Mouse (Mus musculus): ENCODE data around the gene Tmigd3. TPM values are rescaled to one million over a fixed set of nuclear protein-coding genes. Genes with fewer than 3 reads are reported as not detected.

Gene Tmigd3
- polyA plus RNA-seq, 1 experiment from 2014 or later, result 0.52 TPM

GRCm38 (mm10) chr3:105854786-105855185 is 15.9 kb upstream of the Tmigd3 start:
- no peak for ATAC-seq
- H3K27me3 ChIP-seq (replicated peaks), result no peaks in the 10 kb centered on the region

DNA sequence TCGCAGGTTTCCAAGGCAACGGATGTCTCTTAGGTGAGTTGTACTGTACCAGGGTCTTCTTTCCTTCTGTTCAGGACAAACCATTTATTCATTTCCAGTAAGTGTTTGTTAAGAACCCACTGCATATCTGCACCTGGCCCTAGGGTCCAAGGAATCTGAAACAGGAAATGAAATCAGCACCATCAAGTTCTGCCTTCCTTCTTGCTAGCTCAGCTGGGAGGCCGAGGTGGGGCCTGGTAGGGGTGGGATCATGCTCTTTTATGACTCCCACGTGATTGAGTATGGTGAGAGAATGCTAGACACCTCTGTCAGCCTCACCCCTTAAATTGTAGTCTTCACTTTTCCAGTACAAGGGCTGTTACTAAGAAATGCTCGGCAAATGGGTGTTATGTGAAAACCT is 13.2 kb upstream of the Tmigd3 start:
- Histone ChIP-seq H3K36me3 (no peaks in the 10 kb centered on the region), H3K4me2 (replicated peaks) (no peak overlapping the region), H3K9ac (no peak overlapping the region), H3K27me3 (replicated peaks) (no peaks in the 10 kb centered on the region), H3K27ac (no peak overlapping the region), H3K9me3 (no peaks in the 10 kb centered on the region), H3K4me3 (replicated peaks) (no peak overlapping the region), H3K4me1 (replicated peaks) (no peaks in the 10 kb centered on the region)
- WGBS, result 59% methylated on average over 5 of the region's 5 CpGs
- peak; percentile 68 for ATAC-seq

More at GRCm38 (mm10) chr3:105854786-105855185, 15.9 kb upstream of the Tmigd3 start:
- no peaks in the 10 kb centered on the region for H3K9me3 ChIP-seq
- no peak overlapping the region for H3K27ac ChIP-seq
- 77% methylated on average over 4 of the region's 4 CpGs for WGBS
- H3K9ac ChIP-seq, result no peak overlapping the region
- no peaks in the 10 kb centered on the region for H3K4me1 ChIP-seq (replicated peaks)
- no peaks in the 10 kb centered on the region for H3K36me3 ChIP-seq
- no peak overlapping the region for H3K4me2 ChIP-seq (replicated peaks)
- H3K4me3 ChIP-seq (replicated peaks), result no peak overlapping the region

GRCm38 (mm10) chr3:105861747-105862366 is 8.8 kb upstream of the Tmigd3 start:
- Histone ChIP-seq H3K27ac (no peak overlapping the region), H3K9me3 (no peaks in the 10 kb centered on the region), H3K4me3 (replicated peaks) (no peak overlapping the region), H3K4me2 (replicated peaks) (no peak overlapping the region), H3K4me1 (replicated peaks) (no peaks in the 10 kb centered on the region), H3K36me3 (no peaks in the 10 kb centered on the region), H3K9ac (no peak overlapping the region), H3K27me3 (replicated peaks) (no peaks in the 10 kb centered on the region)
- WGBS, result 37% methylated on average over 7 of the region's 7 CpGs
- no peak for ATAC-seq

DNA sequence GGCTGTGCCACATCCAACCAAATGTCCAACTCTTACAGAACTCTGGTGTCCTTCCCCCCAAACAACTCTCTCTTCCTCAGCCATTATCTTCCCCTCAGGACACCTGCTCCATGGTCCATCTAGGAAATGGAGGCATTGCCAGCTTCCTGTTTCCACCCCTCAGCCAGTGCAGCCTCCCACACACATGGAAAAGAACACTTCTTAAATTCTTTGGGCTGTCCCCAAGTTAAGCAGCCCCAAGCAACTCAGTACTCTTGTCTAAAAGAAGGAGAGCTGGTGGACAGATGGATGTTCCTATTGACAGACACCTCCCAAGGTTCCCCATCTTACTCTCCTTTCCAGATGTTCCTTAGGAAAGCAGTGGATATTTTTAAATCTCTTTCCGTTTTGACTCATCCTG is 6.6 kb upstream of the Tmigd3 start:
- Histone ChIP-seq H3K4me2 (replicated peaks) (no peak overlapping the region), H3K9me3 (no peaks in the 10 kb centered on the region), H3K4me3 (replicated peaks) (no peak overlapping the region), H3K27me3 (replicated peaks) (no peaks in the 10 kb centered on the region), H3K27ac (no peak overlapping the region), H3K4me1 (replicated peaks) (peaks cover 4% of the 10 kb centered on the region; the same call in 1 of the 2 replicates), H3K9ac (no peak overlapping the region), H3K36me3 (no peaks in the 10 kb centered on the region)
- 59% methylated on average over 1 of the region's 1 CpGs for WGBS
- no peak for ATAC-seq

DNA sequence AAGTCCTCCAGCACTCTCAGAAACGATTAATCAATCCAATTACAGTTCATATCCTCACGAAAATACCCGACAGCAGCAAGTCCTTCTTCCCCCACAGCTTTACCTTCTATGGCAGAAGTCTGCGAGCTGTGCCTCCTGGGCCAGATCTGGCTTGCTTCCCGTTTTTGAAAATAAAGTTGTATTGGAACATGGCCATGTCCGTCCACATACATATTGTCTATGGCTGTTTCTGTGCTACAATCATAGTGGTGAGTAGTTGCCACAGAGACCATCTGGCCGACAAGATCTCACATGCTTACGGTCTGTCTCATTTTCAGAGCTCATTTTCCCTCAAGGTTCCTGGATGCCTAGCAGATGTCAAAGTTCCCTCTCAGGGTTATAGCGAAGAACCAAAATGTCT is 5.6 kb upstream of the Tmigd3 start:
- H3K9ac ChIP-seq, result no peak overlapping the region
- peaks cover 4% of the 10 kb centered on the region; the same call in 1 of the 2 replicates for H3K4me1 ChIP-seq (replicated peaks)
- no peak overlapping the region for H3K27ac ChIP-seq
- no peak overlapping the region for H3K4me2 ChIP-seq (replicated peaks)
- no peaks in the 10 kb centered on the region for H3K27me3 ChIP-seq (replicated peaks)
- 68% methylated on average over 9 of the region's 9 CpGs for WGBS
- 0 out of 2 replicates have a peak, but pooled peaks have one; percentile 27 for ATAC-seq
- H3K4me3 ChIP-seq (replicated peaks), result no peak overlapping the region
- H3K9me3 ChIP-seq, result no peaks in the 10 kb centered on the region
- H3K36me3 ChIP-seq, result no peaks in the 10 kb centered on the region

- H3K36me3 ChIP-seq, result no peaks in the 10 kb centered on the region
- ATAC-seq, result peak; percentile 41
- H3K27me3 ChIP-seq (replicated peaks), result no peaks in the 10 kb centered on the region
- no peak overlapping the region for H3K4me3 ChIP-seq (replicated peaks)
- WGBS, result 32% methylated on average over 2 of the region's 2 CpGs
- peaks cover 9% of the 10 kb centered on the region; the same call in 1 of the 2 replicates for H3K4me1 ChIP-seq (replicated peaks)
- no peak overlapping the region for H3K27ac ChIP-seq
- no peak overlapping the region for H3K9ac ChIP-seq
- no peaks in the 10 kb centered on the region for H3K9me3 ChIP-seq
- H3K4me2 ChIP-seq (replicated peaks), result no peak overlapping the region
These were observed 2.6 kb upstream of the Tmigd3 start for GRCm38 (mm10) chr3:105868135-105868534.

DNA sequence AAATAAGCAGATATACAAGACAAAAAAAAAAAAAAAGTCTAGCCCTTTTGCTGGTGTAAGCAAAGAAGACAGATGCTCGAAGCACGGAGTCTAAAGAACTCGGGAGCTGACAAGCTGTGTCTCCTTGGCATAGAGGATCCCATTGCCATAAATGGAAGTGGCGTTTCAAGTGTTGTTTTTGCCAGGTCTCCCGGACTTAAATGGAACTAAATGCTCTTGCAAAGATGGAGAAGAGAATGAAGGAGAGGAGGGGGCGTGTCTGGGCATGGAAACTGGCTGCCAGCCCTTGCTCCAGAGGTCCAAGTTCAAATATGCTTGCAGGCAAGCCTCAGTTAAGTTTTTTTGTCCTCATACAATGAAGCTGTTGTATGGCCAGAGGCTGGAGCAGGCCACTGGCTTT is 1.3 kb downstream of the Tmigd3 start:
- peak; percentile 36 for ATAC-seq
- peaks cover 9% of the 10 kb centered on the region; the same call in 1 of the 2 replicates for H3K4me1 ChIP-seq (replicated peaks)
- H3K27me3 ChIP-seq (replicated peaks), result no peaks in the 10 kb centered on the region
- H3K4me3 ChIP-seq (replicated peaks), result no peak overlapping the region
- H3K9ac ChIP-seq, result no peak overlapping the region
- no peaks in the 10 kb centered on the region for H3K9me3 ChIP-seq
- no peak overlapping the region for H3K4me2 ChIP-seq (replicated peaks)
- no peaks in the 10 kb centered on the region for H3K36me3 ChIP-seq
- 44% methylated on average over 6 of the region's 6 CpGs for WGBS
- H3K27ac ChIP-seq, result peak overlapping the region; percentile 30

DNA sequence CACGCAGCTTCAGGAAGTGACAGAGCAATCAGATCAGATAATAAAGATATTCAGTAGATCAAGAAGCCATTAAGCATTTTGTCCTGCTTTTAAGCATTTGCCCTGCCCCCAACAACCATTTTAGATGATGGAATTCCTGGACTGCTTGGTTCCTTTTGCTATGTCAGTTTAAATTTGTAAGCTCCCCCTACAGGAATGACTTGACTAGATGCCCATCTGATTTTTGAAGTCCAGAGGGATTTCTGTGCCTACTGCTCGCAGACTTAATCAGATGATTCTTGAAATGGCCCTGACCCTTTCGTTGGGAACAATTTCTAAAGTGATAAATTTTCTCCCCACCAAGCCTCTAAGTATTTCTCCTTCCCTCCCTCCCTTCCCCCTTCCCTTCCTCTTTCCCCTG is 1.9 kb downstream of the Tmigd3 start:
- H3K4me1 ChIP-seq (replicated peaks), result peaks cover 9% of the 10 kb centered on the region; the same call in 1 of the 2 replicates
- peak overlapping the region; percentile 30 for H3K27ac ChIP-seq
- H3K9me3 ChIP-seq, result no peaks in the 10 kb centered on the region
- no peak for ATAC-seq
- H3K27me3 ChIP-seq (replicated peaks), result no peaks in the 10 kb centered on the region
- H3K36me3 ChIP-seq, result no peaks in the 10 kb centered on the region
- H3K9ac ChIP-seq, result no peak overlapping the region
- H3K4me2 ChIP-seq (replicated peaks), result no peak overlapping the region
- no peak overlapping the region for H3K4me3 ChIP-seq (replicated peaks)
- WGBS, result 28% methylated on average over 3 of the region's 3 CpGs

DNA sequence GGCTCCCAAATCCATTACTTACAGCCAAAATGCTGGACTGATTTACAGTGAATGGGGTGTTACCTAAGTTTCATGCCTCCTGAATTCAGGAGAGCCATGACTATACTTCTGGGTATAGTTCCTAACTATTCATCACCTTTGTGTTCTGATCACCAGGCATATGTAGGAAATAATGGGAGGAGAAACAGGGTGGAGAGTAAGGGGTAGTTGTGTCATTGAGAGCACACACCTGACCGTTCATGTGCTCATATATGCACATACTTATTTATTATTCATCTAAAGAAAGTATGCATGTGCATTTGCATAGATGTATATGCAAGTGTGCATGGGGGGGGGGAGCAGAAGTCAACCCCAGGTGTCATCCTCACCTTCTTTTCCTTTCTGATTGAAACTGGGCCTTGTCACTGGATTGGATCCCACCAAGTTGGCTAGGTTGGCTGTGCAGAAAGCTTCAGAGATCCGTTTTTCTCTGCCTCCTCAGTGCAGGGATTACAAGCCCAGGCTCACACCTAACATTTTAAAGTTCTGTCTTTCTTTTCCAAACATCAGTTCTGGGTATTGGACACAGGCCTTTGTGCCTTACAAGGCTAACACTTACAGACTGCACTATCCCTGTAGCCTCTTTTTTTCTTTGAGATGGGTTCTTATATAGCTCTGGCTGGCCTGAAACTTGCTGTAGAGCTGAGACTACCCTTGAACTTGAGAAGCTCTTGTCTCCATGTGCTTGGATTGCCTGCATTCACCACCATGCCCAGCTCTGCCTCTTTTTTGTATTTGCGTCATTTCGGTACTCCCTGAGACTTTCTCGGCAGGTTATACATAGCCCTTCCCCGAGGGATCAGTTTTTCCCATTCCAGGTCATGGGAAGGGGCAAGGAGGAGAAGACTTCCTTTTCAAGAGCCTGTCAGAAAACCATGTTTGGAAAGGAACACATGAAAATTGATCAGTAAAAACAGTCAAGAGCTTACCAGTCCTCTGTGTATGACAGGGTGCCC is 3.0 kb downstream of the Tmigd3 start:
- Histone ChIP-seq H3K9ac (no peak overlapping the region), H3K9me3 (no peaks in the 10 kb centered on the region), H3K36me3 (no peaks in the 10 kb centered on the region), H3K27ac (no peak overlapping the region), H3K4me2 (replicated peaks) (no peak overlapping the region), H3K4me3 (replicated peaks) (no peak overlapping the region), H3K27me3 (replicated peaks) (no peaks in the 10 kb centered on the region), H3K4me1 (replicated peaks) (0 out of 2 replicates have a peak, but pooled peaks cover 5% of the 10 kb centered on the region)
- WGBS, result 90% methylated on average over 6 of the region's 6 CpGs
- ATAC-seq, result no peak

GRCm38 (mm10) chr3:105876022-105876421 is 5.3 kb downstream of the Tmigd3 start:
- Histone ChIP-seq H3K9ac (no peak overlapping the region), H3K4me1 (replicated peaks) (0 out of 2 replicates have a peak, but pooled peaks cover 5% of the 10 kb centered on the region), H3K27me3 (replicated peaks) (no peaks in the 10 kb centered on the region), H3K9me3 (no peaks in the 10 kb centered on the region), H3K4me3 (replicated peaks) (no peak overlapping the region), H3K4me2 (replicated peaks) (no peak overlapping the region), H3K27ac (no peak overlapping the region), H3K36me3 (no peaks in the 10 kb centered on the region)
- 64% methylated on average over 5 of the region's 5 CpGs for WGBS
- ATAC-seq, result no peak

GRCm38 (mm10) chr3:105877252-105877803 is 6.6 kb downstream of the Tmigd3 start:
- H3K27ac ChIP-seq, result no peak overlapping the region
- H3K36me3 ChIP-seq, result no peaks in the 10 kb centered on the region
- 68% methylated on average over 6 of the region's 6 CpGs for WGBS
- ATAC-seq, result no peak
- H3K4me1 ChIP-seq (replicated peaks), result 0 out of 2 replicates have a peak, but pooled peaks cover 3% of the 10 kb centered on the region
- H3K4me3 ChIP-seq (replicated peaks), result no peak overlapping the region
- no peaks in the 10 kb centered on the region for H3K9me3 ChIP-seq
- no peak overlapping the region for H3K4me2 ChIP-seq (replicated peaks)
- H3K9ac ChIP-seq, result no peak overlapping the region
- H3K27me3 ChIP-seq (replicated peaks), result no peaks in the 10 kb centered on the region

DNA sequence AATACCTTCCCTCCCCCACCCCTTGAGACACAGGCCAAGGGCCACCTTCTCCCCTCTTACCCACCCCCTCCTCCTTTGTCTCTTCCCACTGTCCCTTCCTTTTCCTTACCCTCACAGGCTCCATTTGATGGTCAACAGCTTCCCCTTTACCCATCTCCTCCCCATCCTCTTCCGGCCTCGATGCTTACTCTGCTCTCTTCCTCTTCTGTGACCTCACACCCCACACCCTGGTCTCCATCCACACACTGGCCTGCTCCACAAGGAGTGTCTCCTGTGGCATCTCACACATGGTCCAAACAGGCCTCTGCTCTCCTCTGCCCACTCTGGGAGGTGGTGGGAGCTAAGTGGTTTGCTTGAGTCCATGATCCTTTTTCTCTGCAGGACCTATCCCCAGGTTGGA is 7.2 kb downstream of the Tmigd3 start:
- Histone ChIP-seq H3K4me1 (replicated peaks) (no peaks in the 10 kb centered on the region), H3K9me3 (no peaks in the 10 kb centered on the region), H3K27ac (no peak overlapping the region), H3K27me3 (replicated peaks) (no peaks in the 10 kb centered on the region), H3K4me2 (replicated peaks) (no peak overlapping the region), H3K36me3 (no peaks in the 10 kb centered on the region), H3K9ac (no peak overlapping the region), H3K4me3 (replicated peaks) (no peak overlapping the region)
- no peak for ATAC-seq
- 81% methylated on average over 2 of the region's 2 CpGs for WGBS

Measured in intestine, embryonic 15.5 days (tissue).